Mouse (Mus musculus) embryonic facial prominence, embryonic 15.5 days (tissue): ENCODE results near the gene Ehd2. TPM values are rescaled to one million over a fixed set of nuclear protein-coding genes. Genes with fewer than 3 reads are reported as not detected.

ENCODE experiments used
- ATAC-seq: fragments of 200-750 bp; cut with Nextera tagmentation; 2 replicates; pipeline ENCODE4 v1.8.0; 2017; ENCODE audit warnings: low read depth, moderate TSS enrichment; ENCODE audit not compliant: insufficient number of reproducible peaks, low FRiP score, low TSS enrichment
- H3K27ac ChIP-seq: fragments of 300-500 bp; sonication (generic); replicated peaks from 2 replicates; pipeline ENCODE4 v1.5.1; 2015; ENCODE audit warnings: mild to moderate bottlenecking, inconsistent platforms
- H3K27me3 ChIP-seq: fragments of 300-500 bp; sonication (generic); 2 replicates; pipeline ENCODE4 v1.6.1; 2015; ENCODE audit warnings: inconsistent platforms
- H3K36me3 ChIP-seq: fragments of 300-500 bp; sonication (generic); 2 replicates; pipeline ENCODE4 v1.6.1; 2015; ENCODE audit warnings: mild to moderate bottlenecking, inconsistent platforms
- H3K4me1 ChIP-seq: fragments of 300-500 bp; sonication (generic); 2 replicates; pipeline ENCODE4 v1.6.1; 2015; ENCODE audit warnings: inconsistent platforms
- H3K4me2 ChIP-seq: fragments of 300-500 bp; sonication (generic); replicated peaks from 2 replicates; pipeline ENCODE4 v1.6.1; 2015; ENCODE audit warnings: mild to moderate bottlenecking, inconsistent platforms
- H3K4me3 ChIP-seq: fragments of 300-500 bp; sonication (generic); replicated peaks from 2 replicates; pipeline ENCODE4 v1.5.1; 2015; ENCODE audit warnings: mild to moderate bottlenecking, inconsistent platforms
- H3K9ac ChIP-seq: fragments of 300-500 bp; sonication (generic); 2 replicates; pipeline ENCODE4 v1.6.1; 2015; ENCODE audit warnings: inconsistent platforms
- H3K9me3 ChIP-seq: fragments of 300-500 bp; sonication (generic); replicated peaks from 2 replicates; pipeline ENCODE4 v1.6.1; 2016; ENCODE audit warnings: inconsistent platforms
- WGBS: fragments of 180-500 bp; shearing (Covaris S2); methylation state at CpG from one replicate; pipeline ENCODE4 v1.1.7; 2015; 5-methylcytosine and 5-hydroxymethylcytosine counted together
- polyA plus RNA-seq: library from polyadenylated mRNA; unstranded; fragments of >200 nt; fragmentation: Nextera tagmentation; extraction: Ambion mirVana; gene quantifications from 2 replicates; pipeline ENCODE4 v1.2.1, GENCODE M21; 2015

Gene Ehd2
- 72.5 and 73.3 TPM in 2 replicates for polyA plus RNA-seq

DNA sequence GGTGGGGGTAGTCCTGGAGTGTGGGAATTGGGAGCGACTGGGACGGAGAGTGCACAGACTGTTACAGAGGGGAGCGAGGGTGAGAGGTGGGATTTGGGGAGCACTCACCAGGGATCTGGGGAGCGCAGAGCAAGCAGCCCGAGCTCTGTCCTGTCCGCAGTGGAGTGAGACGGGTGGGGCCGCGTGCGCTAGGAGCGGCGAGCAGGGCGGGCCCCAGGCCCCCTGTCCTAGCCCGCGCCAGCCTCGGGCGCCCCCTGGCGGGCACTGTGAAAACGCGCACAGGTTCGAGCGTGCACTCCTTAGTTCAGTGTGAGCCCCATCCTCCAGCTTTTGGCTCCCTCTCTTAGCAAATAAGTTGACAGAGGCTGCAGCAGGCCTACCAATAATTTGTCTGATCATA lies at the start of gene Ehd2:
TSS of gene Ehd2 (minus strand) at position 256 of the 400 bp plus-strand sequence.
- Histone ChIP-seq H3K4me3 (peak within 1 kb of the TSS; percentile 58), H3K27me3 (no peaks in the 10 kb centered on the region), H3K4me1 (peaks cover 41% of the 10 kb centered on the region), H3K9me3 (no peaks in the 10 kb centered on the region), H3K27ac (peak within 1 kb of the TSS; percentile 71), H3K9ac (peak within 1 kb of the TSS; percentile 57), H3K36me3 (peaks cover 18% of the 10 kb centered on the region), H3K4me2 (peak within 1 kb of the TSS; percentile 55)
- ATAC-seq = peak; percentile 78
- WGBS = under 1% methylated on average over 22 of the region's 22 CpGs

DNA sequence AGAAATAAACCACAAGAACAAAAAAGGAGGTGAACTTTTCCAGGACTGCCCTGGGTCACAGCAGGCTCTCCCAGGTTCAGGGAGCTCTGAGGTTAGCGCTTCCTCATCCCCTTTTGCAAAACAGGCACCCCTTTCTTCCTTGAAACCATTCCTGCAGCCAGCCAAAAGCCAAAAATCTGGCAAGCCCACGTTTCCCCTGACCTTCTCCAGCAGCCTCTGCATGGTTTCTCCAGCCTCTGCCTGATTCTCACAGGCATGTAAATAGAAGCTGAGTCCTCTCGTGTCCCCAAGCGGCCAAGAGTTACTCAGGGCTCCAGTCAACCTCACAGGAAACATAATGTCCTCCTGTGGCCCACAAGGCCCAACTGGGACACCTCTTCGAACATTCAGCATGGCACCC lies 48.0 kb upstream of the Ehd2 start:
- 0 out of 2 replicates have a peak overlapping the region, but pooled peaks have one; percentile 34 for H3K27ac ChIP-seq
- H3K4me2 ChIP-seq = no peak overlapping the region
- peaks cover 14% of the 10 kb centered on the region for H3K4me1 ChIP-seq
- no peak overlapping the region for H3K4me3 ChIP-seq
- no peak overlapping the region for H3K9ac ChIP-seq
- H3K36me3 ChIP-seq = 0 out of 2 replicates have a peak, but pooled peaks cover 7% of the 10 kb centered on the region
- H3K9me3 ChIP-seq = no peaks in the 10 kb centered on the region
- H3K27me3 ChIP-seq = no peaks in the 10 kb centered on the region
- ATAC-seq = no peak
- 82% methylated on average over 5 of the region's 5 CpGs for WGBS

GRCm38 (mm10) chr7:16014521-16015175 lies 47.3 kb upstream of the Ehd2 start:
- Histone ChIP-seq H3K4me3 (no peak overlapping the region), H3K27me3 (no peaks in the 10 kb centered on the region), H3K4me2 (no peak overlapping the region), H3K9me3 (no peaks in the 10 kb centered on the region), H3K27ac (no peak overlapping the region; the same call in 1 of the 2 replicates), H3K4me1 (peaks cover 14% of the 10 kb centered on the region), H3K36me3 (0 out of 2 replicates have a peak, but pooled peaks cover 7% of the 10 kb centered on the region), H3K9ac (no peak overlapping the region)
- ATAC-seq = no peak
- 88% methylated on average over 8 of the region's 8 CpGs for WGBS

- H3K36me3 ChIP-seq = 0 out of 2 replicates have a peak, but pooled peaks cover 7% of the 10 kb centered on the region
- H3K27me3 ChIP-seq = no peaks in the 10 kb centered on the region
- H3K4me3 ChIP-seq = no peak overlapping the region
- 29% methylated on average over 5 of the region's 5 CpGs for WGBS
- H3K4me2 ChIP-seq = no peak overlapping the region
- no peak for ATAC-seq
- H3K9me3 ChIP-seq = no peaks in the 10 kb centered on the region
- H3K27ac ChIP-seq = no peak overlapping the region
- H3K9ac ChIP-seq = no peak overlapping the region
- H3K4me1 ChIP-seq = peaks cover 14% of the 10 kb centered on the region
Measured at GRCm38 (mm10) chr7:16013722-16014275, 46.4 kb upstream of the Ehd2 start.

DNA sequence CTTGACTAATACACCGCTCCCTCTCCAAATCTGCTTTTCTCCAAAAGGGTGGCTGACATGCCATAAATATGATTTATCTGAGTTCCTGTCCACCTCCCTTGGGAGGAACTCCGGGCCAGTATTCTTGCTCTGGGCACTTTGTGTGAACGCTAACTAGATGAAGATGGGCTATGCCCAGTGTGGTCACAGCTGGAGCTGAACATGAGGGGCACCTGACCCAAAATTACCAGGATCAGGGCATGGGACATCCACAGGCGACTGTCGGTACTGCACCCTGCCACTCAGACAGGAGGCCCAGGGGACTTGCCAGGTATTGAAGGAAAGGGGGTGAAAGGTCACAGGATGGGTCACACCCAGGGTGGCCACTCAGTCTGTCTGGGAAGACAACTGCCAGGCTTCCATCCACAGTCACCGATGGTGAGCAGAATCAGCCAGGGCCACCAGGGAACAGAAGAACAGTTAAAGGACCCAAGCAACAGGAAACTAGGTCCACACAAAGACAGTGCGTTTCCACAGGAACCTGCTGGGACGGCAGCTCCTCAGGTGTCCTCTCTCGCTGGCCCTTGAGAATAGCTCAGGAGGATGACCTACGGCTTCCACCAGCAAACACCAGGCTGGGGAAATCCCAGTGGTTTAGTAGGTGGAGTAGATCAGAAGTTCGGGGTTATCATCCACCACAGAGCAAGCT lies 45.4 kb upstream of the Ehd2 start:
- WGBS = 83% methylated on average over 11 of the region's 11 CpGs
- Histone ChIP-seq H3K4me3 (no peak overlapping the region), H3K9me3 (no peaks in the 10 kb centered on the region), H3K36me3 (0 out of 2 replicates have a peak, but pooled peaks cover 8% of the 10 kb centered on the region), H3K4me2 (no peak overlapping the region), H3K27me3 (no peaks in the 10 kb centered on the region), H3K4me1 (peaks cover 14% of the 10 kb centered on the region), H3K27ac (no peak overlapping the region), H3K9ac (no peak overlapping the region)
- no peak for ATAC-seq

DNA sequence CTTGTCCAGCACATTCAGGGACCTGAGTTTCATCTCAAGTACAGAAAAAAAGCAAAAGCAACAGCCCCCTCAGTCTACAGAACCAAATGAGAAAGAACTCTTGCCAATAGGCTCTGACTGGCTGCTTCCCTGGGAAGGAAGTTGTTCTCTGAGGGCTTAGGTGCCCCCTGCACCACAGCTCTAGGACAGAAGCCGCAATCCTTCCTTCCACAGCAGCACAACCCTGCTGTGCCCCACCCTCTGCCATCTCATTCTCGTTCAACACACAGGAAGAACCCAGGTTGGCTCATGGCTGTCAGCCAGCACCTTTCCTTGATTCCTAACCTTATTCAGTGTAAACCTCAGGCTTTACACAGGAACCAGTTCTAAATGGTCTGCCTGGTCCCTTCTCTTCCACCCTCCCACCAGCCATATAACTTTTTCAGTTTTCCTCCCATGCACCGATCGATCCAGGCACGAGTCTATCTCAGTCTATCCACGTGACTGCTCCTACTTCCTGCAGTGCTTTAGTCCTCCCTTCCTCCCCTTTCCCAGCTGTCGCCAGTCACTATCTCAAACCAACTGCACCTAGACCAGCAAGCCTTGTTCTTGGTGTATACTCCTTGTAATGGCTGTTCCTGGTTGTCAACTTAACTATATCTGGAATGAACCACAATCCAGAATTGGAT lies 44.2 kb upstream of the Ehd2 start:
- ATAC-seq = 0 out of 2 replicates have a peak, but pooled peaks have one; percentile 12

GRCm38 (mm10) chr7:16010649-16011048 lies 43.3 kb upstream of the Ehd2 start:
- H3K9ac ChIP-seq = no peak overlapping the region
- H3K4me1 ChIP-seq = peaks cover 14% of the 10 kb centered on the region
- H3K4me2 ChIP-seq = no peak overlapping the region
- no peak overlapping the region for H3K4me3 ChIP-seq
- no peak overlapping the region for H3K27ac ChIP-seq
- no peaks in the 10 kb centered on the region for H3K27me3 ChIP-seq
- H3K9me3 ChIP-seq = no peaks in the 10 kb centered on the region
- no peak for ATAC-seq
- WGBS = 79% methylated on average over 5 of the region's 5 CpGs
- H3K36me3 ChIP-seq = 0 out of 2 replicates have a peak, but pooled peaks cover 12% of the 10 kb centered on the region

More for the DNA sequence above, 44.2 kb upstream of the Ehd2 start:
- Histone ChIP-seq H3K27me3 (no peaks in the 10 kb centered on the region), H3K4me3 (no peak overlapping the region), H3K27ac (no peak overlapping the region), H3K36me3 (0 out of 2 replicates have a peak, but pooled peaks cover 12% of the 10 kb centered on the region), H3K9ac (no peak overlapping the region), H3K9me3 (no peaks in the 10 kb centered on the region), H3K4me2 (no peak overlapping the region), H3K4me1 (peaks cover 14% of the 10 kb centered on the region)
- 82% methylated on average over 7 of the region's 7 CpGs for WGBS

- no peak overlapping the region for H3K4me2 ChIP-seq
- peaks cover 10% of the 10 kb centered on the region for H3K4me1 ChIP-seq
- no peaks in the 10 kb centered on the region for H3K9me3 ChIP-seq
- no peak for ATAC-seq
- no peak overlapping the region for H3K4me3 ChIP-seq
- H3K9ac ChIP-seq = no peak overlapping the region
- no peaks in the 10 kb centered on the region for H3K27me3 ChIP-seq
- H3K36me3 ChIP-seq = 0 out of 2 replicates have a peak, but pooled peaks cover 12% of the 10 kb centered on the region
- 86% methylated on average over 7 of the region's 7 CpGs for WGBS
- H3K27ac ChIP-seq = no peak overlapping the region
Measured at GRCm38 (mm10) chr7:16009636-16010035, 42.3 kb upstream of the Ehd2 start.

DNA sequence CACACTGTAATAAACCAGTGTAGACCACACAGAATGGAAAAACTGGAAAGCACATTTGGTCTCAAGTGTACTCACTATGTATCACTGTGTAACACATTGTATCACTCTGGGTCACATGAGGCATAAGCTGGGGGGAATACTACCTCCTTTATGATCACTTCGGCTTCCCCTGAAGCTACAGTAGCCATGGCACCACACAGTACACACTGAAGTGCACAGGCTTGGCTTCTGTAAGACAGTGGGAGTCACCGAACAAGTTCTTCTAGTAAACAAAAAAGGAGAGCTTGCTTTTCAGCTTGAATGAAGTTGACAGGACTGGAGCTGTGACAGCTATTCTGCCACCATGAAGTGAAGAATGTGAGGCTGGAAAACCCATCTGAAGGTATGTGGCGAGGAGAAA lies 37.7 kb upstream of the Ehd2 start:
- no peak overlapping the region for H3K4me3 ChIP-seq
- no peak overlapping the region for H3K9ac ChIP-seq
- H3K4me2 ChIP-seq = 0 out of 2 replicates have a peak overlapping the region, but pooled peaks have one; percentile 6
- 0 out of 2 replicates have a peak, but pooled peaks cover 5% of the 10 kb centered on the region for H3K36me3 ChIP-seq
- H3K9me3 ChIP-seq = no peaks in the 10 kb centered on the region
- WGBS = 54% methylated on average over 3 of the region's 3 CpGs
- no peak for ATAC-seq
- peaks cover 31% of the 10 kb centered on the region for H3K4me1 ChIP-seq
- H3K27ac ChIP-seq = peak overlapping the region; percentile 71
- no peaks in the 10 kb centered on the region for H3K27me3 ChIP-seq

- Histone ChIP-seq H3K4me2 (no peak overlapping the region), H3K4me1 (peaks cover 31% of the 10 kb centered on the region), H3K4me3 (no peak overlapping the region), H3K9me3 (no peaks in the 10 kb centered on the region), H3K27me3 (no peaks in the 10 kb centered on the region), H3K27ac (peak overlapping the region; percentile 71), H3K36me3 (peaks cover 5% of the 10 kb centered on the region; the same call in 1 of the 2 replicates), H3K9ac (no peak overlapping the region)
- WGBS = 69% methylated on average over 12 of the region's 12 CpGs
- ATAC-seq = peak; percentile 36; the same call in 1 of the 2 replicates
Measured at GRCm38 (mm10) chr7:16004177-16004856, 37.0 kb upstream of the Ehd2 start.
